Mouse (Mus musculus): ENCODE results near the gene Ncln. TPM values are rescaled to one million over a fixed set of nuclear protein-coding genes. Genes with fewer than 3 reads are reported as not detected.

Gene Ncln
- total RNA-seq, 2 experiments from 2014 or later: 90.9 to 93.8 TPM

DNA sequence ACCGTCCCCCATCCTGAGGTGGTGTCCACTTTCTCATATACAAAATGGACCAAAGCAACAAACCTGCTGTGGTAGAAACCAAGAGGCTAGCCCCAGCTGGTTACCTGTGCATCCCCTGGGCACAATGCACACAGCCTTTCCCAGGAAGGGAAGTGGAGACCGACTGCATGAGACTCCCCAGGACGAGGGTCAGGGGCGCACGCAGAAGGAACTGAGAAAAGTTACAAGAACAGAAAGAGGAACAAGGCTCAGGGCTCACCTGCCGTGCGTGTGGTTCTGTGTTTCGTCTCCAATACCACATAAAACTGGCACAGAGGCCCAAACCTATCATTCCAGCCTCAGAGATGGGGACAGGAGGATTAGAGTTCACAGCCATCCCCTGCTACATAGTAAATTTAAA lies 21.0 kb upstream of the Ncln start:
- DNase-seq: no peak

DNA sequence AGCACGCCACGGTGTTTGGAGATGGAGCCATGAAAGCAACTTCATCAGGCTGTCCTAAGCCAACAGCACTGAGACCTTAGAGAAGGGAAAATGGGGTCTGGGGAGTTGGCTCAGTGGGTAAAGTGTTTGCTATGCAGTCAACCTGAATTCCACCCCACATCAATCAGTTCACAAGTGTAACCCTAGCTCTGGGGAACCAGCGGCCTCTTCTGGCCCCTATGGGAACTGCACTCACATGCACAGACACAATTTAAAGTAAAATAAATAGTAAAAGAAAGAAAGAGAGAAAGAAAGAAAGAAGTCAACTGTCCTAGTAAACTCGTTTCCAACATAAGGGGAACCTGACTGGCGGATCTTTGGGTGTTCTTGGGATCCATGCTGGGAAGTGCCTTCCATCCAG lies 17.6 kb upstream of the Ncln start:
- no peak for DNase-seq

DNA sequence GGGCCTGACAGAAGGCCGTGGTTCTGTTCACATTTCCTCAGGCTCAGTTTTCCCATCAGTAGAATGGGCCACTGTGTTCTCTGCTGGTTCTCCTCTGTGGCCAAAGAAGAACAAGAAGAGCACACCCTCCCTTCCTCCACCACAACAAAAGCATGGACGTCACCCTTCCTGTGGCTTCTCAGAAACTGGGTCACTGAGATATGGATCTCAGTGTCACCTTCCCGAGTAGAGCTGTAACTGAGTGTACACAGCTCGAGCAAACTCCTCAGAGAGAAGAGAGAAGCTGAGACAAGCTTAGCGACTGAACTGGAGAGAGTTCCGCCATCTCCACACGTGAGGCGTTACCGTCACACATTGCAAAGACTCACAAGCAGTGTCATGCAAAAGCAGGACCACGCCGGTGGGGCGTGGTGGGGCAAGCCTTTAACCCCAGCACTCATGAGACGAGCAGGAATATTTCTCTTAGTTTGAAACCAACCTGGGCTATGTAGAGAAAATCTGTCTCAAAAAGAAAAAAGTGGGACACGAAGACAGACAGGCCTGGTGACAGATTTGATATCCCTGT lies 14.1 kb upstream of the Ncln start:
- no peak for DNase-seq

DNA sequence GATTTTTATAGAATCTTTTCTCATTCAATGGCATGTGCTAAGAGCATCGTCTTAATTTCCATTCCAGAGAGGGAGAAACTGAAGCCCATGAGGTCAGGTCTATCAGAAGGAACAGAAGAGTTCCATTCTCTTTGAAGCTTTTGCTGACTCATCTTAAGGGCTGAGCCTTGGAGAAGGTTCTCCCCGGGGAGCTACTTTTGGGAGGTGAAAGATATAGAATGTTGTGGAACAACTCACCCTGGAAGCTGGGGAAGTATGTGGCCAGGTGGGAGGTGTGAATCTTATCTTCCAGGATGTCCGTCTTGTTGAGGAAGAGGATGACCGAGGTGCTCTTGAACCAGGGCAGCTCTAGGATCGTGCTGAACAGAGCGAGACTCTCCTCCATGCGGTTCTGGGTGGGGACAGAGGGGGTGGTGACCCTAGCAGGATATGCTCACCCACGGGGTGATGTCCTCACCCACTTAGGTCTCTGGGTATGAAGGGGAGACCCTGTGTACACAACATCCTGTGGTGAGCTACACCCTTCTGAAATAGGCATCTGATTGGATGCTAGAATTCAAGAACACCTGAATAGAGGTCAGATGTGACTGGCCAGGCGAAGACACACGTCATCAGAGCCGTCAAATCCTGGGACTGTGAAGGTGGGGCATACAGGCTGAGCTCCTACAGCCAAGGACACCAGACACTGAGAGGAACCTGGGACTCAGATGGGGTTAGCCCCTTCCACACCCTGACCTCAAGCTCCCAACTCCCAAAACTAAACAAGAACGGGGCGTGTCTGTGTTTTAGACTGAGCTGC lies 11.7 kb upstream of the Ncln start:
- DNase-seq: no peak

DNA sequence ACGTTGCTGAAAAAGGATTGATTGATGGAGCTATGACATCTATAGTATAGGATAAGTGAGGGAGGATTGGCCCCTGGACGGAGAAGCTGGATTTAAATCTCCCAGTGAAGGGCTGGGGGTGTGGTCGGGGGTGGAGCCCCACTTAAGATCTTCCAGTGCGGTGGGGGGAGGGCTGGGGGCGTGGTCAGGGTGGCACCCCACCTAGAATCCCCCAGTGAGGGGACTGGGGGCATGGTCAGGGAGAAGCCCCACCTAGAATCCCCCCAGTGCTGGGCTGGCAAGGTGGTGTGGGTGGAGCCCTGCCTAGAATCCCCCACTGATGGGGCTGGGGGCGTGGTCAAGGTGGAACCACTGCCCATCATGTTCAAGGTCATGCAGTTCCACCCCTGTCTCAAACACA lies 10.9 kb upstream of the Ncln start:
- no peak for DNase-seq

DNA sequence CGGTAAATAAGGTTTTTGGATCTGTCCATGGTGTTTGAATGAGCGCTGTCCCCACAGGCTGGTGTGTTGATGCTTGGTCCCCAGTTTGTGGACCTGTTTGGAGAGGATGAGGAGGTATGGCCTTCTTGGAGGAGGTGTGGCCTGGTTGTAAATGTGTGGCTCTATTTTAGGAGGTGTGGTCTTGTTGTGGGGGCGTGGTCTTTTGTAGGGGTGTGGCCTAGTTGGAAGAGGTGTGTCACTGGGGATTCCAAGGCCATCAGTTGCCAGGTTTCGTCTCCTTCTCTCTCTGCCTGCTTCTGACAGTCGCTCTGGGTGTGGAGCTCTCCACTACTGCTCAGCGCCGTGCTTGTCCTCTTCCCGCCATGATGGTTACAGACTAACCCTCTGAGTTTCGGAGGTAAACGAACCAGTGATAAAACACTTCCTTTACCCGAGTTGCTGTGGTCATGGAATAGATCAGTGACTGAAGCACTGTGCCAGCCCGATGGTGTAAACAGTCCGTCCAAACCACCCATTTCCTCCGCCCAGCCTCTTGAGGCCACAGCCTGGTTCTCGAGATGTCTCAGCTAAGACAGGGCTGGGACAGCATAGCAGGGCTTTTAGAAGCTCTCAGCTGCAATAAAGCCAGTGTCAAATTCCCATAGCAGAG lies 8.9 kb upstream of the Ncln start:
- no peak for DNase-seq

DNA sequence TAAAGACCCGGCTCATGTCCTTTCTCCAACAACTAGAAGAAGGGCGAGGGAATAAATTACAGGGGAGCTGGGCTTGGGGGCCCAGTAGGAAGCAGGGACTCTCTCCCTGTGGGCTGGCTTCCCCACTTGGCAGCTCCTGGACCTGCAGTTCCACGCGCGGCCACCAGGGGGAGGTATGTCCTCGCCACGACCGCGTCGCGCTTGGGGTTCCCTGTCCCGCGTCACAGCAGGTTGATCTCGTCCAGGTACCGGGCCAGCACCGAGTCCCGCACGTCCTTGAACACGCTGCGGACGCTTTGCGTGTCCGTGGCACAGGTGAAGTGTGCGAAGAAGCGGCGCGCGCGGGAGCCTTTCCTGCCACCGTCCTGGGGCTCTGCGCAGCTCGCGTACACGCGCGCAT lies 6.5 kb upstream of the Ncln start:
- DNase-seq: peak; percentile 96

DNA sequence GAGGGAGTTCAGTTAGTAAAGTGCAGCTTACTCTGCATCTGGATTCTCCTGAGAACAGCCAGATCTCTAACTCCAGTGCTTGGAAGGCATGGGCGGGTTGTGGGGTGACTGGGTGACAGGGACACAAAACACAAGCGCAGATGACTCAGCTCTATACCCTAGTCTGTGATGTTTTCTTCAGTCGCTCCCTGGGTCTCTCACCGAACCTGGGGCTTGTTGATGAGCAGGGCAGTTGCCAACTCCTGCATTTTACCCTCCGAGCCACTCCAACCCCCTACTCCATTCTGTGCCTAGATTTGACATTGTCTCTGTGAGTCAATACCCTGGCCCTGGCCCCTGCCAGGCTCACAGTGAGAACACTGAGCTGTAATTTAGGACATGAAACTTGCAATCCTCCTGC lies 5.7 kb upstream of the Ncln start:
- DNase-seq: no peak

DNA sequence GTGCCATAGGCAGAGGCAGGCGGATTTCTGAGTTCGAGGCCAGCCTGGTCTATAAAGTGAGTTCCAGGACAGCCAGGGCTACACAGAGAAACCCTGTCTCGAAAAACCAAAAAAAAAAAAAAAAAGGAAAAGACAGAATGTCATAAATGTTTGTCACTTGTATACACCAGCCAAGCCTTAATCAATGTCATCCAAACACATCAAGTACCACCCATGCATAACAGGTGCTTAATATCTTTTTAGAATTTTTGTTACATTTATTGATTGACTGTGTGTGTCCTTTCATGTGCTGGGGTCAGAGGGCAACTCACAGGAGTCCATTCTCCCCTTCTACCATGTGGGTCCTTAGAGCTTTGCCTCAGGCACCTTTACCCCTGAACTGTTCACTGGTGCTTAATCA lies 3.8 kb upstream of the Ncln start, which contains the start of gene S1pr4:
Gene S1pr4, minus strand, starts transcription at position 101 of the 400 bp plus-strand sequence.
- DNase-seq: no peak

DNA sequence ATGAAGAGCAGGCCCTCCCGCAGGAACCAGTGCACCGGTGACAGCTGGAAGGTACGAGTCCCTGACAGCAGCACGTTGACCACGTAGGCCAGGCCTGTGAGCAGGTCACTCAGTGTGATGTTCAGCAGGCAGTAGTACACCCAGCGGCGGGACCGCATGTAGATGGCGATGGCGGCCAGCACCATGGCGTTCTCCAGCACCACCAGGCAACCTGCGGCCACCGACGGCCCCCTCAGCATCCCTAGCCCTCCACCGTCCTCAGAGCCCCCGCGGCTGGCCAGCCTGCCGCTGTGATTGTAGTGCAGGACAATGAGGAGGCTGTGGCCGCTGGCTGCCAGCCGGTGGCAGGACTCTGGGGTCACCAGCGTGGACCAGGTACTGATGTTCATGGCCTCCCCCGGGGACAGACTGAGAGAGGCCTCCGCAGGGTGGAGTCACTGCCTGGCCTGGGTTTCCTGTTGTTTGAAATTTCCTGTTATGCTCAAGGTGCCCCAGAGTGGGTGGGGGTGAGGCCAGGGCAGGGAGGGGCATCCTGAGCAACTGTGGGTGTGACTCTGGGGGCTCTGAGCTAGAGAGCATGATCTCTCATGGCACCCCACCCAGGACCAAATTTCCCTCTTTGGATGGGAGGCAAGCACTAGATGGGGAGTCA lies 3.2 kb upstream of the Ncln start:
- DNase-seq: no peak

DNA sequence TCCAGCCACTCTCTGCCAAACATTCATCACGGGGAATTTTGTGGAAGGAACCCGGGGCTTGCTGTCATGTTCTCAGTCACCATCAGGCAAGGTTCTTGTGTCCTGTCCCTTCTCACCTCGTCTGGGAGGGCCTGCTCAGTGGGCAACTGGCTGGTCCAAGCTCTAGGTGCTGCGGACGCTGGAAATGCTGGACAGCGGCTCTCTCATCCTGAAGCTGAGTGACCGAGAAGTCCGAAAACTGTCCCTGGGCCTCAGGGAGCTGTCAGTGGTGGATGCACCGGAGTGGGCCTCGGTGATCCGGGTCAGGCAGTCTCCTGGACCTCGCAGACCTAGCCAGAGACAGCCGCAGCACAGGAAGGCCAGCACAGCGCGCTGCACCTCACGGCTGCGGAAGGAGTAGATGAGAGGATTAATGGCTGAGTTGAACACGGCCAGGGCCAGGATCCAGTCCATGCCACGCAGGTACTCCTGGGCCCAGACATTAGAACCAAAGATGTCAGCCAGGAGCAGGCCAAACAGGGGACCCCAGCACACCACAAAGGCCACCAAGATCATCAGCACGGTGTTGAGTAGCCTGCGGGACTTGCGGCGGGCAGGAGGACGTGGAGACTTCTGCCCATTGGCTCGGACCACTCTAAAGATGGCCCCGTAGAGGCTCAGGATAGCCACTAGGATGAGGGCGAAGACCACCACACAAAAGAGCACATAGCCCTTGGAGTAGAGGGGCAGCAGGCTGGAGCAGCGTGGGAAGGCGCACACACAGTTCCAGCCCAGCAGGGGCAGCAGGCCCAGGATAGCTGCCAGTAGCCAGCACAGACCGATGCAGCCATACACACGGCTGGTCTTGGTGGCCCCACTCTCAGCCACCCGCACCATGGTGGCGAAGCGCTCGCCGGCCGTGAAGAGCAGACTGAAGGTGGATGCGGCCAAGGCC lies 2.4 kb upstream of the Ncln start:
- no peak for DNase-seq

DNA sequence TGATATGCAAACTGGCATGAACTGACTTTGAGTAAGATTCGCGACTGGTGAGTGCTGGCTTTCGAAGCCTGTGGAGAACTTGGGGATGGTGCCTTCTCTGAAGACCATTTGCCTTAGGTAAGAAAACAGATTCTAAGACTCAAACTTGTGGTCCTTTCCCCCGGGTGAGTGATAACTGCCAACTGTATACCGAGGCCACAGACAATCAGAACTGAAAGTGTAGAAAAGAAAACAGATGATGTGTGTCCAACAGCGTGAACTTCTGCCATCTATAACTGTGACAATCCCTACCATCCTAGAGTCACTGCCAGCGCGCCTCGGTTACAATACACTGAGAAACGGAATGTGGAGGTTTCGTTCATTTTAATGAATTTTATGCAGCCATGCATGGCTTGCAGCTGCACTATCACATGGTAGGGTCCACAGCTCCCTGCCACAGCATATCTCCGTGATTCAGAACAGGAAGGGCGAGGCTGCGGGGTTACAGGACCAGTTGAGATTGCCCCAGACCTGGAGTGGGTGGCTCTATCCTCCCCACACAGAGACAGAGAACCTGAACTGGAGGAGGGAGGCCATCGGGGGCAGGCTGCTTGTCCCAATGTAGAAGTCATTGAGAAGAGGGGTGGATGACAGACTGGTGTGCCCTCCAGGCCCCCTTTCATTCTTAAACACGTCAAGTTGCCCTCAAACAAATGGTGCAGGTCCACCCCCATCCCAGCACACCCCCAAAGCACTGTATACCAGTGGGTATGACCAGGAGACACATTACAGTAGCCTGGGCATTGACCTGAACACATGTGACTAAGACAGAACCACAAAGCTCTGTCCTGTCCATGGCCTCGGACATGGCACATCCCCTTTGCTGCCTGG lies 1.4 kb upstream of the Ncln start:
- DNase-seq: no peak

DNA sequence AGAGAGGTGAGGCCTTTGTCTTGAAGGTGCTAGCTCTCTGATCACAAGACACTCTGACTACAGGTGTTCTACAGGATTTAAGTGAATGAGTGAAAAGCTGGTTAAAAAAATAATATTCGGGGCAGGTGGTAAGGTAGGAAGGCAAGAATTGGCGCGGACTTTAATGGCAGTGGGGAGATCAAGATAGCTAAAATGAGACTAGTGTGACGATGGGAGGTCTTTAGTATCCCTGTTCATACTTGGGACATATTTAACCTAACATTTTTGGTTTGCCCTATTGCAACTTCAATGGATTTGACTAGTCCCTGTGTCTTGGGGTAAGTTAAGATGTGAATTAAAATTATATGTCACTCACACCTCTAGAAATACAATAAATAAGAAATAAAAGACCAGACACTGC lies 777 bp upstream of the Ncln start:
- no peak for DNase-seq

DNA sequence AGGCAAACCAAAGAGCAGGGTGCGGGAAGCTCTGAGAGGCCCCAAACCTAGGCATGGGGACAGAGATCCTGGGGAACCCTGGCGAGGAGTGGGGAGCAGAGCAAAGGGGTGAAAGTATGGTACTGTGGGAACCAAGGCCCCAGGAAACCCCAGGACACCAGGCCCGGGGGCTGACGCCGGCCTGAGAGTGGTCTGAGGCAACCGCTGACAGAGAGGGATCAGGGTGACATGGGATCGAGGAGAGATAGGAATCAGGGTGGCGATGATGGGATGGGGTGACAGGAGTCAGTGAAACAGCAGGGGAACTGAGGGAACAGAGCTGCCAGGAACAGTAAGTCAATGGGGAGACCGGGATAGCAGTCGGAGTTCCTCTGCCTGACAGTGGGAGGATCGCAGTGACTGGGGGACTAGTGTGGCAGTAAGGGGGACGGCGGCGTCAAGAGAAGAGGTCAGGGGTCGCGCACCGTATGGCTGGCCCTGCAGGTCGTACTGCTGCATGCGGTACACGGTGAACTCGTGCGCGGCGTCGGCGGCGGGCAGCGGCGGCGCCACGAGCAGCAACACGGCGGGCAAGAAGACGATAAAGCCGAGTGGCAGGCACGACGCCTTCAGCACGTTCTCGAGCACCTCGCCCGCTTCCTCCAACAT lies 452 bp downstream of the Ncln start:
- DNase-seq: no peak

DNA sequence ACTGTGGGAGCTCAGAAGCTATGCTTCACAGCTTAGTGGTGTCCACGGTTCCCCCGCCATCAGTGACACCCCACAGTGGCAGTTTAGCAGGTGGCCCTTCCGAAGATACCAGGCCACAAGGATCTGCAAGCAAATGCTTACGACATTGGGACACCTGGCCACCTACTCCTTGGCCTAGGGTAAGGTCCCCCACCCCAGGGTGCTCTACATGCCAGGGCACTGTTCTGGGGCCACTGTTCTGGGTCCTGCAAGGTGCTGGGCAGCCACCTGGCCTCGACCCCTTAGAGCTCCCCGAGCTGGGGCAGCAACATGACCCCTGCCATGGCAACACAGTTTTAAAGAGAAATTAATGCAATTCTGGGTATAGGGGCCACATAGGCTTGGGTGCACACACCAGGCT lies 1.0 kb downstream of the Ncln start:
- DNase-seq: no peak

DNA sequence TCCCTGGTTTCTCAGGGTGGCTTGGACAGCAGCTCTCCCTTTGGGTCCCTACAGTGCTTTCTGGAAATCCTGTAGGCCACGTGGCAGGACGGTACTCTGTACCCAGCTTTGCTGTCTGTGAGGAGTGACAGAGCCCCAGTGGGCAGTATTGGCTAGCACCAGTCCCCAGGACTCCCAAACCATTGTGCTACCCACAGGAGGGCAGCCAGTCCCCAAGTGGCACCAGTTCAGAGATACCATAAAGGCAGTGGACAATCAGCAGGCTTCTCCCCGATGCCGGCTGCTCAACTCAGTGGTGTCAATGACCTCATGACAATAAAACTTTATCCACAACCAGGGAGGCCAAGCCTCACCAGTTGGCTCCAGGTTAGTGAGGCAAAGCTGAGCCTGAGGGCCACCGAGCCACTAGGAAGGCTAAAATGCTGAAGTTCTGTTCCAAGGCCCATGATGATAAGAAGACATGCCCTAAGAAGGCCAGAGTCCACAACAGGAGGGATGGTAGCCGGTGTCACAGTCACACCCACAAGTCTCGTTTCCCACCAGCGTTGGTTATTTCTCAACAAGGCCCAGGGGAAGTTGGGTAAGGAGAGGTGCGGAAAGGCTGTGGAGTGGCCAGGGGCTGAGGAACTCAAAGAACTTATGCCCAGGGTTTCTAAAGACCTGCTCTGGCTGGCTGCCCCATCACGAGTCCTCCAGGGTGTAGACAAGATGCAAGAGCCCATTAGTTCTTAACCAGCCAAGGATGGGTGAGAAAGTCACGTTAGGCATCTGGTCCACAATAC lies 1.7 kb downstream of the Ncln start:
- no peak for DNase-seq

DNA sequence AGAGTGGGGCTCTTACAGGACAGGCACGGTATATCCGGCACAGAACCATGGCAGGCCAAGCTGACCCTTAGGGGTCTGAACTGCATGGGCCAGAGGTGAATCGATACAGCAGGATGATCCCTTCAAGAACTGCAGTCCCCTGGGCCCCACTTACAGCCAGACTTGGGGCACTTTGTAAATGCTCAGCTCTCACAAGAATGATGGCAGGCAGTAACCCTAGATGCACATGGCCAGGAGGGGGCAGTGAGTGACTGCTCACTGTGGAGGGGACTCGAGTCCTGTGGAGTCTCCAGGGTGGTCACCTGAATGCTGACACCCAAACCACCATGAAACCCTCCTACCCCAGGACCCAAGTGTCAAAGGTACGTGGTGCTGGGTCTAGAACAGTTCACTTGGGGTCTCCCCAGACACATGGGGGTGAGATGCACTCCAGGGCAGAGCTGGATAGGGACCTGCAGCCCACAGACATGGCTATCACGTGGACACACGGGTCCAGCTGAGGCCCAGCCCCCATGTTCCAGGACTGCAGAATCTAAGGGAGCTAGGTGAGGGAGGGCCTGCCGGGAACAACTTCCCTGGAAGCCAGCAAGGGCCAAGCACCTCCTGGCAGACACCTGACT lies 2.5 kb downstream of the Ncln start:
- no peak for DNase-seq

DNA sequence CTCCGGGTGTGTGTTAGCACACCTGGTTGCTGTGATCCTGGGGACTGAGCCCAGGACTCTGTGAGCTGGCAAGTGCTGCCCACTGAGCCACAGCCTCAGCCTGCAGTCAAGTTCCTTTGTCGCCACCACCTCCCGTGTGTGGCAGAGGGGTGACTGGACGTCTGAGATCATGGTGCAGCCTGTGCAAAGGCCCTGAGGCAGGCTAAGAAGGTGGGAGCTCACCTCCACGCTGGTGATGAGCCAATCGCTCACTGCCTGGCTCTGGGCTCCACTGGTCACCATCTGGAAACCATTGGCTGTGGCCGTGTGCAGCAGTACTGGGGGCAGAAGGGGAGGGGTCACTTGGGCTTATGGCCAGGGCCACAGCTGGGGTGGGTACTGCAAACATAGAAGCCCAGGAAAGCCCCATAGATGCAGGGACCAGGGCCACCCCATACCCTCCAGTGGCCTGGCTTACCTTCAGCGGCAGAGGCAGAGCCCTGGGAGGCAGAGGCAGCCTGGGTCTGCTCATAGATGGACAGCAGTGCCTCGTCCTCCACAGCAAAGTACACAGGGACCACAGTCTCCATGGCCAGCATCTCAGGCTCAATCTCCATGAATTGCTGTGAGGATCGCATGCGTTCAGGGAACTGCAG lies 3.5 kb downstream of the Ncln start:
- DNase-seq: no peak

DNA sequence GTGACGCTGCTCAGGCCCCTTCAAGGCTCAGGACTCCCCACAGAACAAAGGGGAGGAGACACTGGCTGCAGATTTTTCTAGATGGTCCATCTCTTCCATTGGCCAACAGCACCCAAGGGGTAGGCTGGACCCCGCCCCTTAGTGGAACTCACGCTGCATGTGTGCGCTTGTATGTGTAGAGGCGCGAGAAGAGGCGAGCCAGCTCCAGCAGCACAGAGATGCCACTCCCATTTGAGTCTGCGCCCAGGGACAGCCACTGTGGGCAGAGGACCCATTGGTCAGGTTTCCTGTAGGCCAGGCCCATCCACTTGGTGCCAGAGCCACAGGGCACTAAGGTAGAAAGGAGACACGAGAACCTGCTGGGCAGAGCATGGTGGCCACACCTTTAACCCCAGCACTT lies 5.2 kb downstream of the Ncln start:
- no peak for DNase-seq

Data from adrenal gland, postnatal 10 days (tissue).